Mouse (Mus musculus) left cerebral cortex, adult 18-20 months (tissue): ENCODE data around the gene Kansl2. TPM values are rescaled to one million over a fixed set of nuclear protein-coding genes. Genes with fewer than 3 reads are reported as not detected.
"Not testable (repeated sequence)": the region's sequence is repeated elsewhere in the genome, so short reads cannot be mapped to it uniquely, and the experiment has no call there.

Source experiments
- DNase-seq, 2 experiments: peaks; one replicate each; pipeline ENCODE4 v3.0.0; 2021 to 2022; ENCODE audit warnings: low spot score in 2 of 2, mixed read lengths in 1 of 2
- total RNA-seq, 2 experiments: library from RNA; stranded (reverse); gene quantifications; 2 replicates each; pipeline ENCODE4 v1.2.3; 2021

The Kansl2 gene
- total RNA-seq, 2 experiments from 2014 or later = 58.2 to 59.7 TPM

GRCm38 (mm10) chr15:98537923-98538322 lies 3.9 kb upstream of the Kansl2 start:
- DNase-seq = no peak

- DNase-seq = no peak
Measured at GRCm38 (mm10) chr15:98536828-98537510, 2.9 kb upstream of the Kansl2 start.

- DNase-seq = no peak
Measured at GRCm38 (mm10) chr15:98535921-98536320, 1.9 kb upstream of the Kansl2 start.

- no peak for DNase-seq
Measured at GRCm38 (mm10) chr15:98533035-98533531, 981 bp downstream of the Kansl2 start.

- peak in 1 of 2 experiments; percentile 16 for DNase-seq
Measured at GRCm38 (mm10) chr15:98532281-98532680, 1.8 kb downstream of the Kansl2 start.

- no peak for DNase-seq
Measured at GRCm38 (mm10) chr15:98528066-98528563, 5.9 kb downstream of the Kansl2 start.

- no peak for DNase-seq
Measured at GRCm38 (mm10) chr15:98527056-98527771, 6.8 kb downstream of the Kansl2 start.

- DNase-seq = no peak
Measured at GRCm38 (mm10) chr15:98526057-98526456, 8.0 kb downstream of the Kansl2 start.

- DNase-seq = no peak
Measured at GRCm38 (mm10) chr15:98521245-98521644, 12.8 kb downstream of the Kansl2 start.

- peak; percentile 48 to 59 for DNase-seq
Measured at GRCm38 (mm10) chr15:98517380-98518355, 16.4 kb downstream of the Kansl2 start.

- not testable (repeated sequence) for DNase-seq
Measured at GRCm38 (mm10) chr15:98514845-98515244, 19.2 kb downstream of the Kansl2 start.

- no peak for DNase-seq
Measured at GRCm38 (mm10) chr15:98514146-98514545, 19.9 kb downstream of the Kansl2 start.

- DNase-seq = not testable (repeated sequence)
Measured at GRCm38 (mm10) chr15:98513676-98514075, 20.4 kb downstream of the Kansl2 start.

GRCm38 (mm10) chr15:98512799-98513321 lies 21.2 kb downstream of the Kansl2 start:
- DNase-seq = peak; percentile 43 to 52

GRCm38 (mm10) chr15:98512232-98512631 lies 21.8 kb downstream of the Kansl2 start:
- DNase-seq = no peak

GRCm38 (mm10) chr15:98511386-98511928 lies 22.6 kb downstream of the Kansl2 start:
- no peak for DNase-seq

GRCm38 (mm10) chr15:98510438-98511385 lies 23.4 kb downstream of the Kansl2 start:
- peak; percentile 51 to 73 for DNase-seq

GRCm38 (mm10) chr15:98509387-98509786 lies 24.7 kb downstream of the Kansl2 start:
- DNase-seq = no peak

- DNase-seq = no peak
Measured at GRCm38 (mm10) chr15:98507321-98507720, 26.7 kb downstream of the Kansl2 start.
